Mouse (Mus musculus) heart, postnatal 0 days (tissue): Measurements from ENCODE around the gene BC055324. TPM values are rescaled to one million over a fixed set of nuclear protein-coding genes. Genes with fewer than 3 reads are reported as not detected.
"Not testable (repeated sequence)": the region's sequence is repeated elsewhere in the genome, so short reads cannot be mapped to it uniquely, and the experiment has no call there.

Experiments used
- ATAC-seq: fragments of 200-750 bp; cut with Nextera tagmentation; 2 replicates; pipeline ENCODE4 v1.8.0; 2017; ENCODE audit warnings: low read depth, moderate number of reproducible peaks, moderate library complexity; ENCODE audit not compliant: insufficient read depth
- DNase-seq: peaks from one replicate; pipeline ENCODE4 v3.0.0-alpha.2; 2016; ENCODE audit warnings: low spot score
- H3K27ac ChIP-seq: fragments of 300-500 bp; sonication (generic); 2 replicates; pipeline ENCODE4 v1.5.1; 2014; ENCODE audit warnings: low read depth, mild to moderate bottlenecking
- H3K27me3 ChIP-seq: fragments of 300-500 bp; sonication (generic); 2 replicates; pipeline ENCODE4 v1.6.1; 2014; ENCODE audit warnings: low read length, mixed read lengths; ENCODE audit not compliant: control insufficient read depth, insufficient read depth
- H3K36me3 ChIP-seq: fragments of 300-500 bp; sonication (generic); replicated peaks from 2 replicates; pipeline ENCODE4 v1.6.1; 2014; ENCODE audit warnings: low read length, mixed read lengths; ENCODE audit not compliant: control insufficient read depth, insufficient read depth
- H3K4me1 ChIP-seq: fragments of 300-500 bp; sonication (generic); 2 replicates; pipeline ENCODE4 v1.6.1; 2014; ENCODE audit warnings: antibody characterized with exemption; ENCODE audit not compliant: control insufficient read depth, insufficient read depth
- H3K4me2 ChIP-seq: fragments of 300-500 bp; sonication (generic); 2 replicates; pipeline ENCODE4 v1.6.1; 2014; ENCODE audit warnings: low read depth, mild to moderate bottlenecking, low read length, moderate library complexity
- H3K4me3 ChIP-seq: fragments of 300-500 bp; sonication (generic); 2 replicates; pipeline ENCODE4 v1.5.1; 2014; ENCODE audit warnings: low read depth, low read length
- H3K9ac ChIP-seq: fragments of 300-500 bp; sonication (generic); replicated peaks from 2 replicates; pipeline ENCODE4 v1.6.1; 2014; ENCODE audit warnings: low read depth, low read length, mixed read lengths
- H3K9me3 ChIP-seq: fragments of 300-500 bp; sonication (generic); replicated peaks from 2 replicates; pipeline ENCODE4 v1.6.1; 2016; ENCODE audit warnings: low read length; ENCODE audit not compliant: control insufficient read depth
- CTCF ChIP-seq: IDR thresholded peaks from 2 replicates; pipeline ENCODE4 v1.5.1; 2016; ENCODE audit warnings: antibody characterized with exemption, control low read depth, low read depth
- EP300 ChIP-seq: IDR thresholded peaks from 2 replicates; pipeline ENCODE4 v1.6.1; 2016; ENCODE audit warnings: antibody characterized with exemption, low read depth
- WGBS: fragments of 180-500 bp; shearing (Covaris S2); extraction: QIAGEN DNeasy Blood & Tissue Kit; methylation state at CpG from one replicate; pipeline ENCODE4 v1.1.7; 2014; 5-methylcytosine and 5-hydroxymethylcytosine counted together
- polyA plus RNA-seq: library from polyadenylated mRNA; unstranded; fragments of >200 nt; fragmentation: Nextera tagmentation; extraction: Ambion mirVana; gene quantifications from 2 replicates; pipeline ENCODE4 v1.2.1, GENCODE M21; 2015
- total RNA-seq: library from RNA; depleted of rRNA; stranded (reverse); fragments of >200 nt; gene quantifications from 2 replicates; pipeline ENCODE4 v1.2.3, GENCODE M21; 2014; ENCODE audit warnings: low replicate concordance; rRNA removed

The BC055324 gene
- total RNA-seq (5.6 and 7.5 TPM in 2 replicates), polyA plus RNA-seq (3.6 and 3.7 TPM in 2 replicates)

- 3% methylated on average over 43 of the region's 43 CpGs for WGBS
- TF ChIP-seq EP300, result no peak
- peak; percentile 41 for TF ChIP-seq CTCF
- Histone ChIP-seq H3K27me3 (no peaks in the 10 kb centered on the region), H3K9ac (peak within 1 kb of the TSS; percentile 67), H3K9me3 (no peaks in the 10 kb centered on the region), H3K4me3 (peak within 1 kb of the TSS; percentile 75), H3K36me3 (no peaks in the 10 kb centered on the region), H3K27ac (peak within 1 kb of the TSS; percentile 74), H3K4me2 (peak within 1 kb of the TSS; percentile 70), H3K4me1 (0 out of 2 replicates have a peak, but pooled peaks cover 3% of the 10 kb centered on the region)
- peak; percentile 97 for ATAC-seq
- peak; percentile 92 for DNase-seq
These were observed at the start of gene BC055324, which contains the start of gene Mettl18 for GRCm38 (mm10) chr1:163994721-163995608. Gene BC055324 (minus strand): TSS chr1:163994796. Gene Mettl18 (plus strand): TSS chr1:163994889.

GRCm38 (mm10) chr1:164043549-164043948, 49.0 kb upstream of the BC055324 start:
- H3K27ac ChIP-seq, result peak overlapping the region; percentile 11; the same call in 1 of the 2 replicates
- H3K4me1 ChIP-seq, result peaks cover 13% of the 10 kb centered on the region
- no peaks in the 10 kb centered on the region for H3K9me3 ChIP-seq
- no peak overlapping the region for H3K9ac ChIP-seq
- no peak overlapping the region for H3K4me3 ChIP-seq
- DNase-seq (peak; percentile 62), ATAC-seq (peak; percentile 64; the same call in 1 of the 2 replicates)
- no peak for TF ChIP-seq CTCF
- TF ChIP-seq EP300, result no peak
- peak overlapping the region; percentile 27; the same call in 1 of the 2 replicates for H3K4me2 ChIP-seq
- H3K36me3 ChIP-seq, result no peaks in the 10 kb centered on the region
- no peaks in the 10 kb centered on the region for H3K27me3 ChIP-seq
- 37% methylated on average over 3 of the region's 3 CpGs for WGBS

GRCm38 (mm10) chr1:164040385-164041135, 46.0 kb upstream of the BC055324 start:
- Histone ChIP-seq H3K36me3 (no peaks in the 10 kb centered on the region), H3K9me3 (no peaks in the 10 kb centered on the region), H3K4me1 (peaks cover 13% of the 10 kb centered on the region), H3K27me3 (no peaks in the 10 kb centered on the region), H3K4me2 (no peak overlapping the region), H3K27ac (no peak overlapping the region), H3K9ac (no peak overlapping the region), H3K4me3 (no peak overlapping the region)
- ATAC-seq (no peak), DNase-seq (no peak)
- TF ChIP-seq EP300 (no peak), CTCF (no peak)
- 72% methylated on average over 10 of the region's 10 CpGs for WGBS

- H3K9ac ChIP-seq, result no peak overlapping the region
- no peaks in the 10 kb centered on the region for H3K27me3 ChIP-seq
- H3K4me1 ChIP-seq, result no peaks in the 10 kb centered on the region
- no peak overlapping the region for H3K4me3 ChIP-seq
- no peaks in the 10 kb centered on the region; the same call in 1 of the 2 replicates for H3K9me3 ChIP-seq
- no peak overlapping the region for H3K4me2 ChIP-seq
- no peaks in the 10 kb centered on the region for H3K36me3 ChIP-seq
- no peak overlapping the region for H3K27ac ChIP-seq
- ATAC-seq, result no peak
- WGBS, result 58% methylated on average over 5 of the region's 5 CpGs
- no peak for DNase-seq
- TF ChIP-seq EP300 (no peak), CTCF (no peak; the same call in 1 of the 2 replicates)
These were observed 32.8 kb upstream of the BC055324 start for GRCm38 (mm10) chr1:164027416-164027815.

GRCm38 (mm10) chr1:164025685-164026084, 31.1 kb upstream of the BC055324 start:
- H3K27me3 ChIP-seq, result no peaks in the 10 kb centered on the region
- H3K4me2 ChIP-seq, result no peak overlapping the region
- no peak for TF ChIP-seq CTCF
- no peak for TF ChIP-seq EP300
- H3K4me3 ChIP-seq, result no peak overlapping the region
- H3K27ac ChIP-seq, result no peak overlapping the region
- DNase-seq (no peak), ATAC-seq (no peak)
- H3K36me3 ChIP-seq, result no peaks in the 10 kb centered on the region
- H3K9ac ChIP-seq, result no peak overlapping the region
- no peaks in the 10 kb centered on the region for H3K4me1 ChIP-seq
- no peaks in the 10 kb centered on the region; the same call in 1 of the 2 replicates for H3K9me3 ChIP-seq
- 69% methylated on average over 4 of the region's 4 CpGs for WGBS

GRCm38 (mm10) chr1:164022106-164022505, 27.5 kb upstream of the BC055324 start:
- H3K4me2 ChIP-seq, H3K9ac ChIP-seq, H3K9me3 ChIP-seq, H3K4me3 ChIP-seq, H3K27me3 ChIP-seq, H3K27ac ChIP-seq, H3K4me1 ChIP-seq, DNase-seq, H3K36me3 ChIP-seq, ATAC-seq: not testable (repeated sequence)
- WGBS, result 74% methylated on average over 5 of the region's 5 CpGs

GRCm38 (mm10) chr1:164020746-164021145, 26.1 kb upstream of the BC055324 start:
- H3K36me3 ChIP-seq, H3K27ac ChIP-seq, ATAC-seq, DNase-seq, H3K4me3 ChIP-seq, H3K9ac ChIP-seq, H3K4me1 ChIP-seq, H3K9me3 ChIP-seq, H3K27me3 ChIP-seq, H3K4me2 ChIP-seq: not testable (repeated sequence)
- WGBS, result 81% methylated on average over 3 of the region's 3 CpGs
